Mouse (Mus musculus): ENCODE measurements around the gene Prkca. TPM values are rescaled to one million over a fixed set of nuclear protein-coding genes. Genes with fewer than 3 reads are reported as not detected.

Prkca gene
- polyA plus RNA-seq, 1 experiment from 2014 or later = 9.7 TPM

DNA sequence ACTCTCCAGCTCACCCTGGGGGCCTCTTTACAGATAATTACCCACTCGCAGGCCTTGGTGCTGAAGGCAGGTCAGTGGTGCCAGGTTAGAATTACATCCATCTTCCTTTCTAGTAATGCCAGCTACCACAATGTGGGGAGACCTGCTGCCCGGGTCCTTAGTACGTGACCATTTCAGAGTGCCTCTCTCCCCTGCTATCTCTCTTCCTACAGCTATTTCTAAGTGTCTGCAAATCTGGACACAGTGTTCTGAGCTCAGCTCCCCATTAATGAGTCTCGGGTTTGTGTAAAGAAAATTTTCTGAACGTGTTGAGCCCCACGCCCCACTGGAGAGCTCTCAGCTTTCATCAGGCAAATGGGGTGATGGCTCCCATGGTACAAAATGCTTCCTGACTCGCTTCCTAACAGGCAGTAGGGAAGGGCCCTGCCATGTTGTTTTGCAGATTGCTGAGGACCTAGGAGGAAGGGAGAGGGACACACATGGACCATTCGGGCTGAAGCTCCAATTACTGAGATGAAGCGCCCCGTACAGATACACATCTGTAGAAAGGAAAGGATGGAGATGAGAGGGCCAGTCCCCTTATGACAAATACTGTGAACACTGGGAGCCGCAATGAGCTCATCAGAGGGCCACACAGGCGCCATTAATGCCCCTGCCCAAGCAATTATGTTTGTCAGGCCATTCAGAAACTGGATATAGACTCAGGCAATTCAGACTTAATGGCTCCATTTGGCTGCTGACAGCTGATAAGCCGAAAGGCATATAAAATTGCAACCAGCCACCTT, 386.0 kb downstream of the Prkca start:
- Histone ChIP-seq H3K4me1 (no peaks in the 10 kb centered on the region), H3K4me2 (replicated peaks) (no peak overlapping the region), H3K9me3 (replicated peaks) (no peaks in the 10 kb centered on the region), H3K27me3 (no peaks in the 10 kb centered on the region), H3K4me3 (replicated peaks) (no peak overlapping the region), H3K9ac (no peak overlapping the region), H3K27ac (replicated peaks) (no peak overlapping the region), H3K36me3 (0 out of 2 replicates have a peak, but pooled peaks cover 13% of the 10 kb centered on the region)
- no peak for ATAC-seq (ENCODE audit: insufficient number of reproducible peaks, low FRiP score, low TSS enrichment, low read depth)
- 72% methylated on average over 13 of the region's 13 CpGs for WGBS

DNA sequence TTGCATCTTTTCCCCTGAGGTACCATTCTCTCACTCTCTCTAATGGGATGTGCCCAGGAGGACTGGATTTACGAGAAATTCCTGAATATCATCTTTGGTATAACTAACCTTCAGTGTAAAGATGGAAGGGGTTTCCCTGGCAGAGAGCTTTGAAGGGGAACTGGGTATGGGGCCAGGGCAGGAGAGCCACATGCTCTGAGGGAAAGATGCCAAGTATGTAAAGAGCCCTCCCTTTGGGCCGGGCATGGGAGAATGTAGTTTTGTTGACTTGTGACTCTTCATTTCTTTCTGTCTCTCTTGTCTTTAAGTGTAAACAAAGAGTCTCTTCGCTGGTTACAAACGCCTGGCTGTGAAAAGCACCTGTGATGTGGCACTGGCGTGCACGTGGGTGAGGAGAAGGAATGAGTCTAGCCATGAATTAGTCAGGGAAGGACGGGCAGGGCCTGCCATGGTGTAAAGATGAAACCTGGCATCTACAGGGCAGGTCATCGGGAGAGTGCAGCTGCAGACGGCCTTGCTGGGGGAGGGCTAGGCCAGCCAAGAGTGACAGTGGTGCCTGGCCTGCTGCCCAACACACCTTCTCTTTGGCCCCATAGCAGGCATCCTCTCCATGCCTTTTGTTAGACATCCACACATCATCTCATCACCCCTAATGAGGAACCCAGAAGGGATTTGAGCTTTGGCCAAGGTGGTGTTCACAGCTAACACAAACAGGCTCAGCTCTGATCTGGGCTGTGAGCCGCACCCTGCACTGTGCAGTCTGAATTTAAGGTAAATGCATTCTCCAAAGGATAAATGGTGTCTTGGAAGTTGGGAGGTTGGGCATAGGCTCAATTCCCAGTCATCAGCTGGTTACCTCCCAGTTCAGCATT, 388.3 kb downstream of the Prkca start:
- no peaks in the 10 kb centered on the region for H3K27me3 ChIP-seq
- 71% methylated on average over 10 of the region's 10 CpGs for WGBS

DNA sequence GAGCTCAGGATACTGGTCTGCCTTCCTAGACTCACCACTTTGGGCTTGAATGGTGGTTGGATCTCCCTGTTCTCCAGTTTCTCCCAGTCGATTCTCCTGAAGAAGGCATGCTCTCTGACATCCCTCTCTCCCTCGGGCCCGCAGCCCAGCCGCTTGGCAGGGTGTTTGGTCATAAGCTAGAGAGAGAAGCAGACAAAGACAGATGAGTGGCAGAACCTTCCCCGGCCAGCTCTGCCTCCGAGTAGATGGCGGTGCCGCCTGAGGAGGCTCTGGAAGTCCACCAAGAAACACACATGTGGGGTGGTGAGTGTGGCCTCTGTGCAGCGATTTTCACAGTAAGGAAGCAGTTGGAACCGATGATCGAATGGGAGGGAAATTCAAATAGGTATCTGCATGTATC, 392.3 kb downstream of the Prkca start:
- H3K27me3 ChIP-seq = no peaks in the 10 kb centered on the region
- H3K4me3 ChIP-seq (replicated peaks) = no peak overlapping the region
- no peaks in the 10 kb centered on the region for H3K9me3 ChIP-seq (replicated peaks)
- H3K27ac ChIP-seq (replicated peaks) = no peak overlapping the region
- no peaks in the 10 kb centered on the region for H3K4me1 ChIP-seq
- H3K36me3 ChIP-seq = 0 out of 2 replicates have a peak, but pooled peaks cover 7% of the 10 kb centered on the region
- no peak overlapping the region for H3K4me2 ChIP-seq (replicated peaks)
- ATAC-seq (ENCODE audit: insufficient number of reproducible peaks, low FRiP score, low TSS enrichment, low read depth) = no peak
- 88% methylated on average over 11 of the region's 11 CpGs for WGBS
- H3K9ac ChIP-seq = no peak overlapping the region

More for the DNA sequence above, 388.3 kb downstream of the Prkca start:
- 0 out of 2 replicates have a peak, but pooled peaks cover 13% of the 10 kb centered on the region for H3K36me3 ChIP-seq
- ATAC-seq (ENCODE audit: insufficient number of reproducible peaks, low FRiP score, low TSS enrichment, low read depth) = no peak
- no peaks in the 10 kb centered on the region for H3K9me3 ChIP-seq (replicated peaks)
- H3K4me3 ChIP-seq (replicated peaks) = no peak overlapping the region
- H3K27ac ChIP-seq (replicated peaks) = no peak overlapping the region
- no peaks in the 10 kb centered on the region for H3K4me1 ChIP-seq
- no peak overlapping the region for H3K9ac ChIP-seq
- H3K4me2 ChIP-seq (replicated peaks) = no peak overlapping the region

GRCm38 (mm10) chr11:107950658-107951057, 393.1 kb downstream of the Prkca start:
- Histone ChIP-seq H3K4me3 (replicated peaks) (no peak overlapping the region), H3K27me3 (no peaks in the 10 kb centered on the region), H3K9ac (no peak overlapping the region), H3K9me3 (replicated peaks) (no peaks in the 10 kb centered on the region), H3K4me1 (no peaks in the 10 kb centered on the region), H3K4me2 (replicated peaks) (no peak overlapping the region), H3K27ac (replicated peaks) (no peak overlapping the region), H3K36me3 (0 out of 2 replicates have a peak, but pooled peaks cover 7% of the 10 kb centered on the region)
- WGBS = 97% methylated on average over 4 of the region's 4 CpGs
- no peak for ATAC-seq (ENCODE audit: insufficient number of reproducible peaks, low FRiP score, low TSS enrichment, low read depth)

DNA sequence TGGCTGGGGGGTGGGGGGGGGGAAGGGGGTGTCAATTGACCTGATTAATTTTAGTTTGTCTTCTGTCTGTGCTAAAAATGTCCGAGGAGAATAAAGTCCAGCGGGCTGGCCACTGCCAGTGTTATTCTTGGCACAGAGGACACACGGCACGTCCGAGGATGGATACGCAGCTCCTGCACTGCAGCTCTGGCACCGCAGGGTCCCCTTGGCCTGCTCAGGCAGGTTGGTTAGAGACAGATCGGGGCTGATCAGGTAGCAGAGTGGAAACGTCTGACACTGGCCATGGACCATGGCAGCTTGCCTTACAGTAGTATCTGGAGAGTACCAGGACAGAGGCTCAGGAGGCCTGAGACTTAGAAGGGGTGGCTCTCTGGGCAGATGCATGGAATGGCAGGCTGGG, 393.5 kb downstream of the Prkca start:
- WGBS = 71% methylated on average over 9 of the region's 9 CpGs
- no peak for ATAC-seq (ENCODE audit: insufficient number of reproducible peaks, low FRiP score, low TSS enrichment, low read depth)
- H3K9me3 ChIP-seq (replicated peaks) = no peaks in the 10 kb centered on the region
- no peaks in the 10 kb centered on the region for H3K27me3 ChIP-seq
- H3K4me3 ChIP-seq (replicated peaks) = no peak overlapping the region
- no peak overlapping the region for H3K4me2 ChIP-seq (replicated peaks)
- no peak overlapping the region for H3K9ac ChIP-seq
- H3K27ac ChIP-seq (replicated peaks) = no peak overlapping the region
- H3K36me3 ChIP-seq = 0 out of 2 replicates have a peak, but pooled peaks cover 7% of the 10 kb centered on the region
- no peaks in the 10 kb centered on the region for H3K4me1 ChIP-seq

DNA sequence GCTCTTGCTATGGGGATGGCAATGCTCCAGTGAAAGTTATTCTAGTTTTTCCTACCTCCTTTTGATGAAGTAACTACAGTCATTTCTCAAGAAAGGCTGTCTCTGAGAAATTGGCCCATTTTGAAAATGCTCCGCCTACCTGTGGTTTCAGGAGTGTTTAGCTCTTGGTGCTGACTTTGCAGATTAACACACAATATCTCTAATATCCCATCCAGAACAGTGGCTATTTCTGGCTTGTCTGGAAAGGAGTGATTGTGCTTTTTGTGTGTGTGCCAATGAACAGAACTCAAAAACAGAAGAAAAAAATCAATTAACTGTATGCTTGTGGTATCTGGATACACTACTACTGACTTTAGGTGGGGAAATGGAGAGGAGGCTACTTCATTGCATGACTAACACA, 395.8 kb downstream of the Prkca start:
- no peaks in the 10 kb centered on the region for H3K9me3 ChIP-seq (replicated peaks)

DNA sequence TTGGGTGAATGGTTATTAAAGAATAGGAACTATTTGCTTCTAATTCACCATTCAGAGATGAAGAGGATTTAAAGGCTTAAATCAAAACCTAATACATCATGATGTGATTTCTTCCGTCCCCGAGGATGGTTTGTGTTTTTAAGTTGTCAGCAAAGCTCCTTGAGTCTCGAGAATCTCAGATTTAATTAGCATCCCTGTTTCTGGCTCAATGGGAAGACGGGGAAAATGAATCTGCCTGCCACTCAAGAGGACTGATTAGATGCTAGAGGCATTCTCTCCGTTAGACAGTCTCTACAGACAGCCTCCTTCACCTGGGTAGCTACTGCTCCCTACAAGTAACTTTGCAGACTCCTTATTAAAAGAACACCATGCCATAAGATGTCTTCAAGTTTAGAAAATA, 396.9 kb downstream of the Prkca start:
- no peaks in the 10 kb centered on the region for H3K9me3 ChIP-seq (replicated peaks)
- H3K4me3 ChIP-seq (replicated peaks) = no peak overlapping the region
- 47% methylated on average over 5 of the region's 5 CpGs for WGBS
- H3K27me3 ChIP-seq = no peaks in the 10 kb centered on the region
- no peak overlapping the region for H3K4me2 ChIP-seq (replicated peaks)
- no peak for ATAC-seq (ENCODE audit: insufficient number of reproducible peaks, low FRiP score, low TSS enrichment, low read depth)
- no peaks in the 10 kb centered on the region; the same call in 1 of the 2 replicates for H3K36me3 ChIP-seq
- H3K27ac ChIP-seq (replicated peaks) = no peak overlapping the region
- no peak overlapping the region for H3K9ac ChIP-seq
- H3K4me1 ChIP-seq = no peaks in the 10 kb centered on the region

More for the DNA sequence above, 395.8 kb downstream of the Prkca start:
- no peaks in the 10 kb centered on the region; the same call in 1 of the 2 replicates for H3K36me3 ChIP-seq
- no peak overlapping the region for H3K4me2 ChIP-seq (replicated peaks)
- no peak overlapping the region for H3K4me3 ChIP-seq (replicated peaks)
- WGBS = 89% methylated on average over 1 of the region's 1 CpGs
- H3K9ac ChIP-seq = no peak overlapping the region
- ATAC-seq (ENCODE audit: insufficient number of reproducible peaks, low FRiP score, low TSS enrichment, low read depth) = no peak
- H3K4me1 ChIP-seq = no peaks in the 10 kb centered on the region
- H3K27me3 ChIP-seq = no peaks in the 10 kb centered on the region
- no peak overlapping the region for H3K27ac ChIP-seq (replicated peaks)

GRCm38 (mm10) chr11:107936929-107937328, 406.8 kb downstream of the Prkca start:
- no peak for ATAC-seq (ENCODE audit: insufficient number of reproducible peaks, low FRiP score, low TSS enrichment, low read depth)
- Histone ChIP-seq H3K27me3 (no peaks in the 10 kb centered on the region), H3K4me3 (replicated peaks) (no peak overlapping the region), H3K9ac (no peak overlapping the region), H3K9me3 (replicated peaks) (0 out of 2 replicates have a peak, but pooled peaks cover 4% of the 10 kb centered on the region), H3K27ac (replicated peaks) (no peak overlapping the region), H3K4me1 (no peaks in the 10 kb centered on the region), H3K36me3 (peaks cover 18% of the 10 kb centered on the region), H3K4me2 (replicated peaks) (no peak overlapping the region)
- 92% methylated on average over 2 of the region's 2 CpGs for WGBS

- Histone ChIP-seq H3K4me2 (replicated peaks) (no peak overlapping the region), H3K27ac (replicated peaks) (no peak overlapping the region), H3K27me3 (no peaks in the 10 kb centered on the region), H3K36me3 (no peaks in the 10 kb centered on the region), H3K9ac (no peak overlapping the region), H3K4me3 (replicated peaks) (no peak overlapping the region), H3K9me3 (replicated peaks) (no peaks in the 10 kb centered on the region), H3K4me1 (no peaks in the 10 kb centered on the region)
- ATAC-seq (ENCODE audit: insufficient number of reproducible peaks, low FRiP score, low TSS enrichment, low read depth) = no peak
- WGBS = 58% methylated on average over 7 of the region's 7 CpGs
Measured at GRCm38 (mm10) chr11:107931721-107932120, 412.0 kb downstream of the Prkca start.

- no peak overlapping the region for H3K27ac ChIP-seq (replicated peaks)
- no peaks in the 10 kb centered on the region for H3K36me3 ChIP-seq
- 89% methylated on average over 11 of the region's 11 CpGs for WGBS
- H3K4me2 ChIP-seq (replicated peaks) = no peak overlapping the region
- H3K9me3 ChIP-seq (replicated peaks) = no peaks in the 10 kb centered on the region
- no peak overlapping the region for H3K4me3 ChIP-seq (replicated peaks)
- no peaks in the 10 kb centered on the region for H3K27me3 ChIP-seq
- H3K9ac ChIP-seq = no peak overlapping the region
- ATAC-seq (ENCODE audit: insufficient number of reproducible peaks, low FRiP score, low TSS enrichment, low read depth) = no peak
- no peaks in the 10 kb centered on the region for H3K4me1 ChIP-seq
Measured at GRCm38 (mm10) chr11:107931288-107931687, 412.4 kb downstream of the Prkca start.

DNA sequence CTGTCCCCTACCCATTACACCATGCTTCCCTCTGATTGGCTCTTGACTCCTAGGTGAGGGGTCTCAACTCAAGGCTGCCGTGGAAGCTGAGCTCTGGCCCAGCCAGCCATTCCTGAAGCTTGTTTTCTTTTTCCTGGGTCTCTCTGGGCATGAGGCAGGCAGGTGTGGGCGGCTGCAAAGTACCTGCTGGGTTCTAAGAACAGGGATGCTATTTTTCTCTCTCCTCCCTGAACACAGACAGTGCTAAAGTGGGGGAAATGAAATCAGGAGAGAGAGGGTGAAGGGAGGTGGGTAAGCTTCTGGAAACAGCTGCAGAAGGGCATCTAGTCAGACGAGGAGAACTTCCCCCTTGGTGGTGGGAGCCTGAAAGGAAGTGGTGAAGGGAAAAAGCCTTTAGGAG, 414.0 kb downstream of the Prkca start:
- no peaks in the 10 kb centered on the region for H3K4me1 ChIP-seq
- ATAC-seq (ENCODE audit: insufficient number of reproducible peaks, low FRiP score, low TSS enrichment, low read depth) = no peak
- WGBS = 50% methylated on average over 3 of the region's 3 CpGs

More for the DNA sequence above, 414.0 kb downstream of the Prkca start:
- H3K27ac ChIP-seq (replicated peaks) = no peak overlapping the region
- H3K9me3 ChIP-seq (replicated peaks) = no peaks in the 10 kb centered on the region
- no peaks in the 10 kb centered on the region for H3K27me3 ChIP-seq
- no peak overlapping the region for H3K9ac ChIP-seq
- H3K36me3 ChIP-seq = no peaks in the 10 kb centered on the region
- no peak overlapping the region for H3K4me3 ChIP-seq (replicated peaks)
- H3K4me2 ChIP-seq (replicated peaks) = no peak overlapping the region
